Mouse (Mus musculus): ENCODE data around the gene Zbtb7b. TPM values are rescaled to one million over a fixed set of nuclear protein-coding genes. Genes with fewer than 3 reads are reported as not detected.

Gene Zbtb7b
- polyA plus RNA-seq, 1 experiment: 40.2 TPM

DNA sequence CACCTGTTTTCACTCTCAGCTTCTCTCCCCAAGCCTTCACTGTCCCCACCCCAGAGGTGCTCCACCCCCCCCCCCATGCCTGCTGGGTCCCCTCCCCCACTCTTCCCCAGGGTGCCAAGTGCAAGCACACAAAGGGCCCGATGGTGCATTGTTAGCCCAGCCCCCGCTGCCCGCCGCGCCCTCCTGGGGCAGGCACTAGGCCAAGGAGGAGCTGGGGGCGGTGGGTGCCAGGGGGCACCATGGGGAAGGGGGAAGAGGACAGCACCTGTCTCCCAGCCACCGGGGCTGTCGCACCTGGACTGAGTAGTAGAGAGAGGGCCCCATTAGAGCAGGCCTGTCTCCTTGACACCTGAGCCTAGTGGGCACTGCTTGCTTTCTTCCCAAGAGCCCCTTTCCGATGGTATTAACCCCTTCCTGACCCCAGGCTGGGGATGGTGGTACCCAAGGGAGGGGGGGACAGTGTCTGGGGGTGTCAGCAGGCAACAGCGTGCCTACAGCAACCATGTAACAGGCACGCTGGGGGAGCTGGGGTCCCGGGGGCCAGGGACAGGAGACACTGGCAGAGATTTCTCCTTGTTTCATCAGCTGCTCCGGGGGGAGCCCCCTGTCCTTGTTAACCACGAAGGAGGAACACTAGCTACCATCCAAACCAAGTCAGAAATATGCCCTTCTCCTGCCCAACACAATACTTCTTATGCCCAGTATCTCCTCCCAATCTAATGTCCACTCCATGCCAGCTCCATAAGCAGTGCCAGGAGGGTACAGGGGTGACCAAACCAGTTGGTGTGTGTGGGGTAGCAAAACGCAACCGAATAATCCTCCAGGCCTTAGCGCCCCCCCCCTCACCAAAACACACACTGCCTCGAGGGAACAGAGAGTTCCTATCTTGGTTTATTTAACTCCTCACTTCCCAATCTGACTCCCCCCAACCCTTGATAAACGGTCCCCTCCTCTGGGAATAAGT, 3.6 kb downstream of the Zbtb7b start:
- Histone ChIP-seq H3K4me1 (ENCODE audit: control insufficient read depth, insufficient read depth, low read length) (no peaks in the 10 kb centered on the region; the same call in none of the 2 replicates), H3K27ac (ENCODE audit: control insufficient read depth, insufficient read depth, low read depth, low read length, poor library complexity) (peak overlapping the region; percentile 72), H3K4me3 (replicated peaks; ENCODE audit: control insufficient read depth, low read depth, low read length) (peak overlapping the region; percentile 70)
- 16% methylated on average over 19 of the region's 19 CpGs for WGBS
- no peak for TF ChIP-seq CTCF (IDR thresholded peaks at IDR 0.05; ENCODE audit: control insufficient read depth, insufficient read depth, low read length)
- TF ChIP-seq POLR2A (IDR thresholded peaks at IDR 0.05; ENCODE audit: borderline replicate concordance, control insufficient read depth, low read depth, low read length): no peak; the same call in 1 of the 2 replicates

DNA sequence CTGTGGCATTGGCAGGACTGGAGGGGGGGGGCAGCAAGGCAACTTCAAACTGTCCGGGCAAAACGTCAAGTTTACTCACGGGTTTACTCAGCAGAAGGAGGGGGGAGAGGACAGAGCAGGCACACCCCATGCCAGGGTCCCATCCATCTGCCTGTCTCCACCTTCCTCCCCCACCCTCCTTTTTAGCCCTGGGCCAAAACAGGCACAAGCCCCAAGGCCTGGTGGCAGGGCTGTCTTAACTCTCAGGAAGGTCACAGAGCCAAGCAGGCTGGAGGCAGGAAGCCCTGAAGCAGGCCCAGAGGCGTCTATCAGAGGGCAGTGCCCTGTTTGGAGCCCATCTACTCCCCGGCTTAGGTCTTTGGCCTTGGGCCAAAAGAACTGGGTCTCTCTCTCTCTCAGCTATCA, 4.5 kb downstream of the Zbtb7b start:
- H3K4me3 ChIP-seq (replicated peaks; ENCODE audit: control insufficient read depth, low read depth, low read length): peak overlapping the region; percentile 40
- H3K27ac ChIP-seq (ENCODE audit: control insufficient read depth, insufficient read depth, low read depth, low read length, poor library complexity): peak overlapping the region; percentile 60
- no peaks in the 10 kb centered on the region; the same call in none of the 2 replicates for H3K4me1 ChIP-seq (ENCODE audit: control insufficient read depth, insufficient read depth, low read length)
- WGBS: 17% methylated on average over 5 of the region's 5 CpGs
- no peak for TF ChIP-seq POLR2A (IDR thresholded peaks at IDR 0.05; ENCODE audit: borderline replicate concordance, control insufficient read depth, low read depth, low read length)
- TF ChIP-seq CTCF (IDR thresholded peaks at IDR 0.05; ENCODE audit: control insufficient read depth, insufficient read depth, low read length): no peak

DNA sequence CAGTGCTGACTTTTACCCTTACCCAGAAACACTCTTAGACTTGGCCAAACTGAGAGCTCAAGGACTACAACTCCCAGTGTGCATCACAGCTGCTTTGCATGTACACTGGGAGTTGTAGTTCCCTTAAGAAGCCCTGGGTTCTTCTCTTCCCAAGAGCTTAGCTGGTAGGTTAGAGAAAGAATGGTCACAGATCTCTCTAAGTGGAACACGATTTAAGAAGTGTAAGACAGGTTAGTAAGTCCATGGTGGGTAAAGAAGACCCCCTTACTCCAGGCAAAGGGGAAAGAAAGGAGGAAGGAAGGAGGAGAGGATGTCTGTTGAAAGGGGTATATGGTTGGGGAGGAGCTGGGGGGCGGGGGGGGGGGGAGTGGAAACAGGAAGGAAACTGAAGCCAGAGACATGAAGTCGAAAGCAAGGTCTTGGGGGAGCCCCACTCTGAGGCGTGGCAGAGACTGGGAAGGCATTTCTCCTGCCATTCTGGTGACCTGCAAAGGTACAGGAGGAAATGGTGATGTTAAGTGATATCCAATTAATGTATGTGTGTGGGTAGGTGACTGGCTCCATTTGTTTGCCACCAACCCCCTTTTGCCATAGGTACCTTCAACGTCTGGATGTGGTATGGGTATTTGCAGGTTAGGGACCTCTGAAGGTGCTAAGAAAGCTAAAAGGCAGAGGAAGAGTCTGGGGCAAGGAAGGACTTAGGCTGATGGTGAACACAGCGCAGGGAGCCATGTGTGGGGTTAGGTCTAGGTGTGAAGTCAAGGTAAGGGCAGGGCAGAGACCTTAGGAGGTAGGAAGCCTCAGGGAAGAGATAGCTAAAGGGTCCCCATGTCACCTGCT, 5.5 kb downstream of the Zbtb7b start:
- peak overlapping the region; percentile 93 for H3K27ac ChIP-seq (ENCODE audit: control insufficient read depth, insufficient read depth, low read depth, low read length, poor library complexity)
- TF ChIP-seq CTCF (IDR thresholded peaks at IDR 0.05; ENCODE audit: control insufficient read depth, insufficient read depth, low read length) (no peak), POLR2A (IDR thresholded peaks at IDR 0.05; ENCODE audit: borderline replicate concordance, control insufficient read depth, low read depth, low read length) (no peak)
- H3K4me1 ChIP-seq (ENCODE audit: control insufficient read depth, insufficient read depth, low read length): no peaks in the 10 kb centered on the region; the same call in none of the 2 replicates
- WGBS: 24% methylated on average over 5 of the region's 6 CpGs
- peak overlapping the region; percentile 43 for H3K4me3 ChIP-seq (replicated peaks; ENCODE audit: control insufficient read depth, low read depth, low read length)

DNA sequence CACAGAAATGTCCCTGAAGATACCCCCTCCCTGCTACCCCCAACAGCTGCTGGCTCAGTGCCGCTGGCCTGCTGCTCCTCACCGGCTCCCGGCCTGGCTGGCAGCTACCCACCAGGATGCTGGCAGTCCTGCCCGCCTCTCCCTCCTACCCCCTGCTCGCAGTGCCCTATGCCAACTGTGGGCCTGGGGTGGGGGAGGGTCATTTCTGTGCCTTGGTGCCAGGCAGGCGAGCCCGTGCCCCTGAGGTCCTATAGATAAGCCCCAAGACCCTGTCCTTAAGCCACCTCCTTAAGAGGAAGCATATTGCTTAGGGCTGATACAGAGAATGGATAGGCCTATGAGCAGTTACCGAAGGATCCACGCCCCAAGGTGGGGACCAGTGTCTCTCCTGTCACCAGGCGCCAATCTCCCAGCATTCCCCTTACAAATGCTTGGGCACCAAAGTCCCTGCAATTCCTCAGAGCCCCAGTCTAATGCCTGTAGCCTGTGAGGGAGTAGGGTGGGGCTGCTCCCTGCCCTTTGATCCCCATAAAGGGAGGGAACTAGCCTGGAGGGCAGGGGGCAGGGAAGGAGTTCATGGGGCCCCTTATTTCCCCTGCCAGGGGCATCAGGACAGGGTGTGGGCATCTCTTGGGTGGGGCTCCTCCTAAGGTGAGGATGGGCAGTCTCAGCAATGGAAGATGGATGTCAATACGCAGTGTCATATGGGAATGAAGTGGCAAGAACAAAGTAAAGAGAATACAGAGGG, 6.3 kb downstream of the Zbtb7b start:
- Histone ChIP-seq H3K4me3 (replicated peaks; ENCODE audit: control insufficient read depth, low read depth, low read length) (peak overlapping the region; percentile 67), H3K4me1 (ENCODE audit: control insufficient read depth, insufficient read depth, low read length) (peaks cover 2% of the 10 kb centered on the region), H3K27ac (ENCODE audit: control insufficient read depth, insufficient read depth, low read depth, low read length, poor library complexity) (peak overlapping the region; percentile 93)
- 36% methylated on average over 11 of the region's 11 CpGs for WGBS
- 0 out of 2 replicates have a peak, but pooled peaks have one; percentile 20 for TF ChIP-seq POLR2A (IDR thresholded peaks at IDR 0.05; ENCODE audit: borderline replicate concordance, control insufficient read depth, low read depth, low read length)
- TF ChIP-seq CTCF (IDR thresholded peaks at IDR 0.05; ENCODE audit: control insufficient read depth, insufficient read depth, low read length): no peak

DNA sequence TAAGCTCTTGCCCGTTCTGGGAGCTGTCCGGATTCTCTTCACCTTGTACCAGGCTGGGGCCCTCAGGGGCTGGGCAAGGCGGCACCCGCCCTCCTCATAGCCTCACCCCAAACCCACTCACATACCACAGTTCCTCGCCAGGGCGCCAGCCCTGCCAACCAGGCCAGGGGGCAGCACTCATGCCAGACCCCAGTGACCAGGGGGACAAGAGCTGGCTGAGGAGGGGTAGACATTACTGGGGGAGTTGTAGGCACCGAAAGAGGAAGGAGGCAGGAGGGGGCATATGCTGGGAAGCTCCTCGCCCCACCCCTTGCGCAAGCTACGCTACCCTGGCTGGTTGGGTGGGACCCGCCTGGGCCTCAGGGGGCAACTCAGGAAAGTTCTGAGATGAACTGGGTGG, 6.9 kb downstream of the Zbtb7b start:
- H3K4me1 ChIP-seq (ENCODE audit: control insufficient read depth, insufficient read depth, low read length): peaks cover 2% of the 10 kb centered on the region
- 30% methylated on average over 11 of the region's 11 CpGs for WGBS
- peak overlapping the region; percentile 93 for H3K27ac ChIP-seq (ENCODE audit: control insufficient read depth, insufficient read depth, low read depth, low read length, poor library complexity)
- peak overlapping the region; percentile 67 for H3K4me3 ChIP-seq (replicated peaks; ENCODE audit: control insufficient read depth, low read depth, low read length)
- TF ChIP-seq CTCF (IDR thresholded peaks at IDR 0.05; ENCODE audit: control insufficient read depth, insufficient read depth, low read length): no peak
- TF ChIP-seq POLR2A (IDR thresholded peaks at IDR 0.05; ENCODE audit: borderline replicate concordance, control insufficient read depth, low read depth, low read length): peak; percentile 41; the same call in 1 of the 2 replicates

DNA sequence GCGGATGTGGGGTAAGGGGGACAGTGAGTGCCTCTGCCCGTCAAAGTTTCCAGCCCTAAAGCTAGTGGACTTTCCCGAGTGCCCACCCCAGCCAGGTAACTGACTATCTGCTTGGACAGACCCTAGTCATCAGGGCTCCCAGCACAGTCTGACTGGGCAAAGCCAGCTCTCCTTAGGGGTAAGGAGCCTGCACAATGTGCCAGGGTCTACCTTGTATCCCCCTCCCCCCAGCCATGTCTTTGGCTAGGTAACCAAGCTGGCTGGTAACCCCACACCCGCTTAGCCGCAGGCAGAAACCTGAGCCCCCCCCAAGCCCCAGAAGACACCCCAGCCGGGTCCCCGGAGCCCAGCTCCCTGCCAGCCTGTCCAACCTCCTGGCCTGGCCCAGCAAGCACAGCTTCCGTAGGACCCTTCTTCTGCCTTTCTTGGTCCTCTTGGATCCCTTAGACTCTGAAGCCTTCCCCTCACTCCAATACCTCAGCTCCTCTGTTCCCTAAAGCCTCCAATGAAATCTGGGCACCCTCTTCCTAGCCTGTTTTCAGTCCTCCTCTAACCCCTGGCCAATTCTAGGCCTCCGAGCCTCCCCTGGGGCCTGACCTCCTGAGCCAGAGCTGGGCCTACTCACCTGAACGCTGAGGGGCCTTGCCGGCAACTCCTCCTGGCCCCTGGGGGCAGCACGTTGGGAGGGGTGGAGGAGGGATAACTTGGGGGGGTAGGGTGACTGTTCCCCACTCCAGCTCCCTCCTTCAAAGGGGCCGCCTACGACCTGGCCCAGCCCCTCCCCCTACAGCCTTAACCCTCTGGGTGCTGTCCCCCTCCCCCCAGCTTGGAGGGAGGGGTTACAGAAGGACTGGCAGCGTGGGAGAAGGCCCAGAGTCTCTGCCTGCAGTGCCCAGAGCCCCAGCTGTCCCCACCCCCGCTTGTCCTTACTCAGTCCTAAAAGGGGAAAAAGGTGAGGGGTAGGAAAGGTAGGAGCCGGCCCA, 7.8 kb downstream of the Zbtb7b start:
- H3K27ac ChIP-seq (ENCODE audit: control insufficient read depth, insufficient read depth, low read depth, low read length, poor library complexity): peak overlapping the region; percentile 93
- peak overlapping the region; percentile 67 for H3K4me3 ChIP-seq (replicated peaks; ENCODE audit: control insufficient read depth, low read depth, low read length)
- H3K4me1 ChIP-seq (ENCODE audit: control insufficient read depth, insufficient read depth, low read length): peaks cover 2% of the 10 kb centered on the region
- 62% methylated on average over 17 of the region's 17 CpGs for WGBS
- TF ChIP-seq CTCF (IDR thresholded peaks at IDR 0.05; ENCODE audit: control insufficient read depth, insufficient read depth, low read length) (no peak), POLR2A (IDR thresholded peaks at IDR 0.05; ENCODE audit: borderline replicate concordance, control insufficient read depth, low read depth, low read length) (no peak)

DNA sequence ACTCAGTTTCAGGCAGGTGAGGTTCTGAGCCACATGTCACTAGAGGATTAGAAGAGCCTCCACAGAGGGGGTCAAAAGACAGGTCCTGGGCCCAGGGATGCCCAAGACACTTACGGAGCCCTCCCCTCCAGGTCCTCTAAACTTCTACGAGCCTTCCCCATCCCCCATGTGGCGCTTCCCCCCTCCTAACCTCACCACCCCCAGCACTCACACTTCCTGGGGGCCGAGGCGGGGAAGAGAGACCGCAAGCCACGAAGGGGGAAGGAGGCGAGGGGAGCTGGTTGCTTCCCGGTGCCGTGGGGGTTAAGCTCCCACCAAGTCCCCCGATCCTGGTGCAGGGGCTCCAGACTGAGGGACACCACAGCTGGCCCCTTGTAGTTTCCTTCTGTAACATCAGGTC, 9.1 kb downstream of the Zbtb7b start:
- peak overlapping the region; percentile 54 for H3K4me3 ChIP-seq (replicated peaks; ENCODE audit: control insufficient read depth, low read depth, low read length)
- peak overlapping the region; percentile 75 for H3K27ac ChIP-seq (ENCODE audit: control insufficient read depth, insufficient read depth, low read depth, low read length, poor library complexity)
- TF ChIP-seq POLR2A (IDR thresholded peaks at IDR 0.05; ENCODE audit: borderline replicate concordance, control insufficient read depth, low read depth, low read length) (peak; percentile 40; the same call in 1 of the 2 replicates), CTCF (IDR thresholded peaks at IDR 0.05; ENCODE audit: control insufficient read depth, insufficient read depth, low read length) (no peak)
- H3K4me1 ChIP-seq (ENCODE audit: control insufficient read depth, insufficient read depth, low read length): peaks cover 2% of the 10 kb centered on the region
- WGBS: 7% methylated on average over 11 of the region's 11 CpGs

Data from bone marrow, adult 2 months (tissue).